Mouse (Mus musculus) CH12F3 (cell line): ENCODE measurements around the gene Fam222b.

Experiments used
- in situ Hi-C: fragments of 300-500 bp; cut with MboI; formaldehyde crosslinking; loops from 2 replicates; pipeline ENCODE4 v1.14.3; 2020; ENCODE audit warnings: low sequenced_read_pairs

The Fam222b gene

GRCm38 (mm10) chr11:78086925-78087479 is 7.5 kb upstream of the Fam222b start:
- in situ Hi-C loops: no loop called here

DNA sequence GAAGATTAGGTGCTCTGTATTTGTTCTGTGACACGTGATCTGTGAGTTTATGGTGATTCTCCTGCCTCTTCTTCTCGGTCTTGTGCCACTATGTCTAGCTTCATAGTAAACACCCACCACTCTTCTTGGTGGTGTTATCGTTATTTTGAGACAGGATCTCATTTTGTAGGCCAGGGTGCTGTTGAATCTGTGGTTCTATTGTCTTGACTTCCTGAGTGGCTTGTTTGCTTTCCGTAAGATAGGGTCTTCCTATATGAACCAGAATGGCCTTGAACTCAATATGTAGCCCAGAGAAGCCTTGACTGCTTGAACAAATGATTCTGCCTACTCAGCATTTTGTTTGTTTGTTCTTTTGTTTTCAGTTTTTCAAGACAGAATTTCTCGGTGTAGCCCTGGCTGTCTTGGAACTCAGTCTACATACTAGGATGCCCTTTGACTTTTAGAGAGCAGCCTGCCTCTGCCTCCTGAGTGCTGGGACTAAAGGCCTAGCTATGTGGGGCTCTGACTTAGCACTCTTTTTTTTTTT is 6.6 kb upstream of the Fam222b start:
- in situ Hi-C loops: no loop called here

- in situ Hi-C loops: no loop called here
Measured at GRCm38 (mm10) chr11:78094137-78094503, 340 bp upstream of the Fam222b start.

DNA sequence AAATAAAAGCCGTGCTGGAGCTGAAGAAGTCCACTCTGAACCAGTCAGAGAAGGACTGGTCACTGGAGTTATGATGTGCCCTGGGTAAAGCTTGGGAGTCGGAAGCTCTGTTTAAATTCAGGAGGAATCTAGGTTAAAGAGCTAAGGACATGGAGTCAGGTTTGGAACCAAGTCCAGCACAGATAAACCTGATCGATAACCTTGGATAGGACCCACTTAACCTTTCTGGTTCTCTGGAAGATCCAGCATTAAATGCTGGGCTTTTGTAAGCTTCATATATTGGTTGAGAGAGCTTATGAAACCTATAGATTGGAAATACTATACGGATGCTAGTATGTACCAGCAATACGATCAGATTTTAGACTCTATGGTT is 670 bp downstream of the Fam222b start:
- in situ Hi-C loops: no loop called here

DNA sequence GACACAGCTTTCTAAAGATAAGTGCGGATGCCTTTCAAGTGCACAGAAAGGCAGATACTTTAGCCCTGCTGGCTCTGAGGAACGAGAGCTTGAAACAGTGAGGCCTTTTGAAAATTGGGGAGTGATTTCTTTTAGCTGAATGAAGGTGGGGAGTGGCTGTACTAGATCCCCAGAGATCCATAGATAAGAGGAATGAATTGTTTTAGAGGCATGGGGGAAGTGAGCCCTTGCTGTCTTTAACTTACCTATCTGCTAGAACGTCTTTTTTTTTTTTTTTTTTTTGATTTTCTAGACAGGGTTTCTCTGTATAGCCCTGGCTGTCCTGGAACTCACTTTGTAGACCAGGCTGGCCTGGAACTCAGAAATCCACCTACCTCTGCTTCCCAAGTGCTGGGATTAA is 2.6 kb downstream of the Fam222b start:
- in situ Hi-C loops: no loop called here

- in situ Hi-C loops: no loop called here
Measured at GRCm38 (mm10) chr11:78100746-78101145, 6.3 kb downstream of the Fam222b start.

DNA sequence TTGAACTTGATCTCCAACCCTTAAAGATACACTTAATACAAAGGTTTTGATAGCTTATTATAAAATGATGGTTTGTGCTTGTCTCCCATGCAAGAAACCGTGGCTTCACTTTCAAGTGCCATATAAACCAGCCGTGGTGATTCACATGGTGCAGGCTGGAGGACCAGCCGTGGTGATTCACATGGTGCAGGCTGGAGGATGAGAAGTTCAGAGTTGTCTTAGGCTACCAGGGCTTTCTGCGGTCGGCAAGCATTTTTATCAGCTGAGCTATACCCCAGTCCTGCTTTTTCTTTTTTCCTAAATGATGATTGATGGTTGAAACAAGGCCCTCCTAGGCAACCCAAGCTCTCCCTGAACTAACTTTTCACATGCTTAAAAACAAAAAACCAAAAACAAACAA is 7.7 kb downstream of the Fam222b start:
- in situ Hi-C loops: no loop called here

GRCm38 (mm10) chr11:78102958-78103747 is 8.7 kb downstream of the Fam222b start:
- in situ Hi-C loops: no loop called here

- in situ Hi-C loops: no loop called here
Measured at GRCm38 (mm10) chr11:78104501-78104900, 10.0 kb downstream of the Fam222b start.

GRCm38 (mm10) chr11:78113616-78114015 is 19.2 kb downstream of the Fam222b start:
- in situ Hi-C loops: no loop called here

DNA sequence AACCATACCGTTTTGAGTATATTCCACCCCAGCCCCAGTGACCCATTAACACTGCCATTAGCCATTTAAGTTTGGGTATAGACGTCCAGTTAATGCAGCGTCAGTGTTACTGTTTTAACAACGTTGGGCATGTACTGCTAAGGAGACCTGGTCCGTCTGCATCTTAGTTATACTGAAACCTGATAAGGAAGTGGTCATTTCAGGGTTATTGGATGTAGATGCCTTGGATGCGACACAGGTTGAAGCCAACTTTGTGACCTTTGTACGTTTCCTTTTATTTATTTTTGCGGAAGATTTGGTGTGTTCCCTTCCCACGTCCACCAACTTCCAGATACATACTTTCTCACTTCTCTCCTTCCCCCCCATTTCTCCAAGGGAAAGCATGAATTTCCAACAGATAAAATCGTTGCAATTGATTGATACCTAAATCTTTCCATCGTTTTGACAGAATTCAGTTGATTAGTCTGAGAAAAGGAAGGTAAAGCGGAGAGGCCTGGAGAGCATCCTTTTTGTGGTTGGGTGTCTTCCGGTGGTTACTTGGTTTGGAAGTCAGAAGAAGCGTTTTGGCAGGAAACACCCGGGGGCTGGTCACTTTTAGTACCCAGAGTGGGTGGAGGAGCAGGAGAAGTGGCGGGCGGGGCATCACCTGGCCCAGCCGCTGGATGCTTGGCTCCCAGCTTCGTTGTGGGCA is 20.4 kb downstream of the Fam222b start:
- in situ Hi-C loops: no loop called here

GRCm38 (mm10) chr11:78115367-78116145 is 21.1 kb downstream of the Fam222b start:
- in situ Hi-C loops: no loop called here

DNA sequence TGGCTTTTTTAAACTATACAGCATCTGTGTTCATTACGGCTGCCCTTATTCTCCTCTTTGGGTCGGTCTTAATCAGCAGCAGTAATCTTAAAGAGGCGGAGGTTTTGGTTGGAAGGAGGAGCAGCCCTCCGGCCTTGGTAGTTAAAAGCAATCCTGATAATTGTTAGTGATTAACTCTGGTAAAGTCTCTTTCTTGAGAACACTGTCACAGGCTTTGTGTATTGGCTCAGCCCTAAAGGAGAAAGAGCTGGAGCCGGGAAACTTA is 21.6 kb downstream of the Fam222b start:
- in situ Hi-C loops: no loop called here

DNA sequence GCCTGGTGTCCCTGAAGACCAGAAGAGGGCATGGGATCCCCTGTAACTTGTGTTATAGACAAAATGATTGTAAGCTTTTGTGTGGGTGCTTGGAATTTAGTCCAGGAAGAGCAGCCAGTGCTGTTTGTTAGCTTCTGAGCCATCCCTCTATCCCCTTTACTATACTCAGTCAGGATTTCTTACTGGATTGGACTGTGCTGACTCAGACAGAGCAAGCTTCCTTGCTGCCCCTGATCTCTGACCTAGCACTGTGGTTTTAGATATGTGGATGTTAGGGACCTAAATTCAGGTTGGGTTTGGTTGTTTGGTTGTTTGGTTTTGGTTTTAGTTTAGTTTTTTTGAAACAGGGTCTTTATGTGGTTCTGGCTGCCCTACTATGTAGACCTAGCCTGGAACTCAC is 24.0 kb downstream of the Fam222b start:
- in situ Hi-C loops: no loop called here

- in situ Hi-C loops: no loop called here
Measured at GRCm38 (mm10) chr11:78119898-78120297, 25.4 kb downstream of the Fam222b start.

DNA sequence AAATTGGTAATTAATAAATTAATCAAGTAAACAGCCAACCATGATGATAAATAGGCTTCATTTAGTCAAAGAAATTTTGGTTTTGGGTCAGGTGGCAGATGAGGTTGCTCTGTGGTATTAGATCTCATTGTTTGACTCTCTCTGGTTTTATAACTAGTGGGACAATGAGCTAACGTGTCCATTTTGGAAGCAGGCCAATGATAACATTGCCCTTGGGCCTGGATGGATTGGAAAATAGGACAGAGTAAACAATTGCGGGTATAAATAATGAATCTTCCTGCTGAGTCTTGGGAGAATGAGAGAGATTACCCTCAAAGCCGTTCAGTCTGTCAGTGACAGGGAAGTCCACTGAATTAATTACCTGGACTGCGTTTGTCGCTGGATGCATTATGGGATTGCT is 26.7 kb downstream of the Fam222b start:
- in situ Hi-C loops: no loop called here

GRCm38 (mm10) chr11:78122815-78123214 is 28.4 kb downstream of the Fam222b start:
- in situ Hi-C loops: no loop called here

DNA sequence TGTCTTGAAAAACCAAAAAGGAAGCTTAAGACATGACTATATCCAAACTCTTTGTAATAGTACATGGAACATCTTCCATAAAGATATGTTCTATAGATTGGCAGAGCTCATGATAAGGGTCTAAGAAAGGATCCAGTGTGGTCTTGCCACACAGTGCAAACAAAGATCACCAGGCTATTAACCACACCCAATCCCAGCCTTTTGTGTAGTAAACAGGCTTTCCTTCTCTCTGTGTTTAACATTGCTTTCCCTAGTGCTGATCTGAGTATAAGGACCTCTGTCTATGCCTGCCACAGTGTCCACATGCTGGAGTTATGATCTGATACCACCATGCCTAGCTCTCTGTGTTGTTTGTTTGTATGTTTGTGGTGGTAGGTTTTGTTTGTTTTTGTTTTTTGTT is 29.3 kb downstream of the Fam222b start:
- in situ Hi-C loops: no loop called here

- in situ Hi-C loops: no loop called here
Measured at GRCm38 (mm10) chr11:78125691-78126090, 31.2 kb downstream of the Fam222b start.

- in situ Hi-C loops: no loop called here
Measured at GRCm38 (mm10) chr11:78126739-78127138, 32.3 kb downstream of the Fam222b start.

DNA sequence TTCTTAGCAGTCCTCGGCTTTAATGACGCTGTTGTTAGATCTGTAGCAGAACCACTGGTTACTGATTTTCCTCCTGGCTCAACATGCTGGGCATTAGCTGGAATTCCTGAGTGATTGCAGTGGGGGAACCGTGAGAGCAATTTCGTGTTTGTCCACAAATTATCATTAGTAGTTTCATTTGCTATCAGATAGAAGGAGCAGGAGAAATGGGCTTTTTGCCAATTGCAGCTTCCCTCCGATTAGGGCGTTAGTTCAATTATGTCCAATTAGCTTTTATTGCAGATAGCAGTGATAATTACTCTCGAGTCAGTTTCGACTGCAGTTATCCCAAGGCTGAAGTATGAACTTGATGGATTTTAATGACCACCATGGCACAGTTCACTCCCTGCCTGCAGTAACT is 35.0 kb downstream of the Fam222b start:
- in situ Hi-C loops: no loop called here

DNA sequence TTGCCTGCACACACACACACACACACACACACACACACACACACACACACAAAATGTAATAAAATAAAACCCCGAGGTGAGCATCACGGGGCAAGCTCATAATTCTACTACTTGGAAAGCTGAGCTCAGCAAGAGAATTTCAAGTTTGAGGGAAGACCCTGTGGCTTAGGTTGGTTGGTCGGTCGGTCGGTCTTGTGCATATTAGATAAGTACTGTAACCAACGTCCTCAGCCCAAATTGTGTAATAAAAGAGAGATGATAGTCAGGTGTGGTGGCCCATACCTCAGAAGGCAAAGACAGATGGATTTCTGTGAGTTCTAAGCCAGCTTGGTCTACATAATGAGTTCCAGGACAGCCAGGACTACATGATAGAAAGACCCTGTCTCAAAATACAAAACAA is 39.5 kb downstream of the Fam222b start:
- in situ Hi-C loops: no loop called here
